Mouse (Mus musculus) urinary bladder, postnatal 25 days (tissue): ENCODE measurements at regions not wholly inside any gene's neighbourhood (a gene's known extent, or its start where the extent isn't known, plus 50 kb on each side); places are given as distances from the start of the nearest gene placed in this dataset.

Source experiments
- DNase-seq: peaks from one replicate; pipeline ENCODE4 v3.0.0; 2022; ENCODE audit warnings: low spot score

GRCm38 (mm10) chr1:39047316-39047715 lies 61.9 kb downstream of the Pdcl3 start:
- no peak for DNase-seq

- no peak for DNase-seq
These were observed 71.9 kb downstream of the Pdcl3 start for GRCm38 (mm10) chr1:39057304-39057703.

- no peak for DNase-seq
These were observed 77.1 kb downstream of the Pdcl3 start for GRCm38 (mm10) chr1:39062509-39062908.

DNA sequence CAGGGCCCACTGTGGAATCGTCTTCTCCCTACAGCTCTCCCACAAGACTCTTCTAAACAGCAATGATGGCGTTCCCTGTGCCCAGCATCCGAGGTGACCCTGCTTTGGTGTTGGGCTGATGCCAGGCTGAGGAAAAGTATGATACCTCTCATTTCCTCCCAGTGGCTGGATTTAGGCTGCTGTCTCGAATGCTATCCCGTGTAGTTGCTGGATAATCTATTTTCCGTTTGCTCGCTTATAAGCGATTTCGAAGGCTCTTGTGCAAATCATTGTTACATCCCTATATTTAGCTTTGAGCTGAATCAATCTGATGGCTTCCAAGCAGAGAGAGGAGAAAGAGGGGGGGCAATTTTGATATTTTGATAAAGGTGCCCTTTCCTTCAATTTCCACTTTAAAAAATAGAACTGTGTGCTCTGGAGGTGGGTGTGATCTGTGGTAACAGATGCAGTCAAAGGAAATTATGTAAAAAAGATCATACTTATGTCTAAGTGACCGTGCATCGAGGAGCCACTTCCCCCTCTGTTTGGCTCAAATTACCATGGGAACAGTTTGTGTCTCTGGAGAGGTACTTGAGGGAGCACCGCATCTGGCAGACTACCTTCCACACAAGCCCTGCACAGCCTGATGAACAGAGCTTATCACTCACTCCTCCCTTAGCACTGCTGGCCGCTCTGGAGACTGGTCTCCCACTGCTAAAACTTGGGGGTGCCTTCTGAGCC lies 78.4 kb downstream of the Pdcl3 start:
- no peak for DNase-seq

DNA sequence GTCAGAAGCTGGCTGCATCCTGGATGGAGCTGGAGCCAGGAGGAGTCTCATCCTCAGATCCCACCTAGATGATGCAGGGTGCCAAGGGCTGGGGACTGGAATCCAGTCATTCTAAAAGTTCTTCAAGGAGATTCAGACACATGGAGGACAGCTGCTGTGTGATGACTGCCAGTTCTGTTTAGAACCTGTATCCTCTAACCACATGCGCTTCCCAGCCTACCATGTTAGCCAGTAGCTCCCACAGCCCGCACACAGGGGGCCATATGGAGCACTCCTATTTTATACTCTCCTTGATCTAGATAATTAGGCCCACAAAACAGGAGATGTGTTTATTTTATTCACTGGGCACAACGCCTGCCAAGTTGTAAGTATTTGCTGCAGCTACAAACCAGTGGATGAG lies 79.4 kb downstream of the Pdcl3 start:
- no peak for DNase-seq

- DNase-seq: no peak
These were observed 82.5 kb downstream of the Pdcl3 start for GRCm38 (mm10) chr1:39067901-39068300.

DNA sequence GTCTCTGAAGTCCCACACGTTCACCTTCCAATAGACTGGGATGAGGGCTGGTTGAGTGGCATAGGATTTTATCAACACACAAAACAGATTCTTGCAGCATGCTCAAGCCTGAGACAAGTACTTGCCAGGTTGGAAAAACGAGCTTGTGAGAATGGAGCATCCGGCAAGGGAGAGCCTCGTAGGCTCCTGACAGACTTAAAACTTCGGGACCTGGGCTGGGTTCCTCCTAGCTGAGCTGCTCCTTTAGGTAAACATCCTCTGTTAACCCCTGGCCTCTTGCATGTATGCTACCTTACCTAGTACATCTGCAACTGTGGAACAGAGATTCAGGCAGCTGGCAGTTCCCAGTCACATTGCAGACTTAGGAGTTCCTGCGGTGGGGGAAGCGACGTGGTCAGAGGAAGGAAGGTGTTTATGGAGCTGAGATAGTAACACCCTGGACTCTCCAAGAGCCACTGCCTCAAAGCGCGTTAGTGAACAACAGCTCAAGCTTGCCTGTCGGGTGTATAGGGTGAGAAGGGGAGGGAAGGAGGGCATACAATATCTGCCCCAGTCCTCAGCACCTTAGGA lies 83.8 kb downstream of the Pdcl3 start:
- DNase-seq: no peak

GRCm38 (mm10) chr1:39069676-39070075 lies 84.3 kb downstream of the Pdcl3 start:
- DNase-seq: no peak

GRCm38 (mm10) chr1:39075966-39076365 lies 90.6 kb downstream of the Pdcl3 start:
- no peak for DNase-seq

DNA sequence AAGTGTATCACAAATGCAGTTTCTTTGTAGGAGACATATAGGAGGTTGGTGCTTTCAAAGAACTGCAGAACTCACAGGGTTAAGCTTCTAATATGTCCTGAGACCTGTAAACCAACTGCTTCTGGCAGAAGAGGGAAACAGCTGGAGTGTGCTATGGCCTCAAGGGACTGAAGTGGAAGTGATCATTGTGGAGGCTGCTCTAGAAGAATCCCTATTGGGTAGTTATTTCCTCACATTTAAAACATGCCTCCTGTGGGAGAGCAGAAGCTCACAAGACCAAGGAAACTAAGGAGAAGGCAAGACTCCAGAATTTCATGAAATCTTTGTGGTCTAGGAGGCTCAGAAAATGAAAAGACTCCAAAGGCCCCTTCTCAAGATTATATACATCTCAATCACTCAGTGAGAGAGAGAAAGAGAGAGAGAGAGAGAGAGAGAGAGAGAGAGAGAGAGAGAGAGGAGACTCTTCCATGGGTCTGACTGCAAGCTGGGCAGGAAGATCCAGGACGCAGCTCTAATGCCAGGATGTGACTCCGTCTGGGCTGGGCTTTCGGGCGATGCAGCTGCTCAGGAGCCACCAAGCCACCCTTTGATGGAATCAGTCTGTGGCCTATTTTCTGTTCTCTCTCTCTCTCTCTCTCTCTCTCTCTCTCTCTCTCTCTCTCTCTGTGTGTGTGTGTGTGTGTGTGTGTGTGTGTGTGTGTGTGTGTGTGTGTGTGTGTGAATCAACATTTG lies 93.3 kb downstream of the Pdcl3 start:
- no peak for DNase-seq

DNA sequence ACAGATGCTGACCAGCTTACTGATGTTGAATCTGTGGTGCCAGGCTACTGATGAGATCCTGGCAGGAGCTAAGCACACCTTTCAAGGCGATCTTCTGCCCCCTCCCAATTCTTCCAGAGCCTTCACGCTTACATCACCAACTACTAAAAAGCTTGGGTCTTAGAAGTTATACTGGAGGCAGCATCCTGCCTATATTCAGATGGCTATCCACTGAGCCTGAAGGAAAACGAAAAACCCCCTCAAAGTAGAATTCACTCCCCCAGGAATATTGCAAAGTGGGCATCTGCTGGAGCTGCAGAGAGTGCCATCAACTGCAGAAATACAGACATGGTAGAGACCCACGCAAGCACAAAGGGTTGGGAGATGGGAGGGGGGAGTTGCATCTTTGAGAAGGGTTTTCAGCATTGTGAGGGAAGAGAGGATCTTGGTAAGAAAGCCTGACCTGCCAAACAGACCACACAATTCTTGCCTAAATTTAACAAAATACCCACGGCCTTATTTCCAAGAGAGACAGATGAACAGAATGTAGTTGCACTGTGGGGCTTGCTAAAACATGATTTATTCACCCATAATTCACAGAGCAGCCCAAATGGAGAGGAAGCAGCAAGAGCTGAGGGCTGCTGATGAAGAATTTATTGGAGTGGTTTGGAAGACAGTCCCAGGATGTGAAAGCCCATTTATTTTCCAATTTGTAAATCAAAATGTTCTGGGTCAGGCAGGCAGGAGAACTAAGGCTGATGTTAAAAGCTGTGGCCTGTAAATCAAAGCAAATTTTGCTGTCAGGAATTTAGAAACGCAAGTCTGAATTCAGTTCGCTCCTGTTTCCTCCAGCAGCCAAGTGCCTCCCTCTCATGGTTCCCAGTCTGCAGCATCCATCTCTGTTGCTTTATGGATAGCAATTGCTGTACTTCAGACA lies 98.8 kb downstream of the Pdcl3 start:
- DNase-seq: no peak

DNA sequence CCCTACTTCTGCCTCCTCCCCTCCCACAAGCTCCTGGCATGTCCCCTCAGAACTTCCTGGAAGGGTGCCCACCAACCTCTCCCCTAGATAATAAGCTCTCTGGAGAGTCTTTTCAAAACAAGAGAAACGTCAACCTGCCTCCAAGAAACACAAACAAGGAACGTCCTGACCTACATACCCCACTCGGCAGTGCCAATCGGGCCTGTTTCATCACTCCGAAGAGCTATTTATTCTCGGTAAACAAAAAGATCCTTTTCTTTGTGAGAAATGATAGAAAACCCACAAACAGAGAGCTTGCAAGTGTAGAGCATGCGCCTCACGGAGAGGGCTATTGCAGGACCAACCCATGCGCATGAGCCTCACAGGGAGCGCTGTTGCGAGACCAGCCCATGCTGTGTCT lies 100.9 kb downstream of the Pdcl3 start:
- no peak for DNase-seq

- no peak for DNase-seq
These were observed 103.7 kb upstream of the Npas2 start for GRCm38 (mm10) chr1:39089875-39090274.

DNA sequence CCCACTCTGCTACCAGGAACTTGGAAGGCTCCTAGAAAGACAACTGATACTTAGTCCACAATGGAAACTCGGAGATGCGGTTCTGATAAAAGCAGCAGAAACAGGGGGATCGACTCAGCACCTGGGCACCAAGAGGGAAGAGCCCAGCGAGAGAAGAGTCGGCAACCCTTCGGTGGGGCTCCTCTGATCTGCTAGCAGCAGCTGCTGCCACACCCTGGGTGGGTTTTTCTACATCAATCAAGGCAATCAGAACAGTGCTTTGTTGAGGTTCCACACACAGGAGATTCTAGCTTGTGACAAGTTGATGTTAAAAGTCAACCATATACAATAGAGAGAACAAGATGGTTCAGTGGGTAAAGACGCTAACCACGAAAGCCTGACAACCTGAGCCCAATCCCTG lies 102.4 kb upstream of the Npas2 start:
- DNase-seq: no peak

DNA sequence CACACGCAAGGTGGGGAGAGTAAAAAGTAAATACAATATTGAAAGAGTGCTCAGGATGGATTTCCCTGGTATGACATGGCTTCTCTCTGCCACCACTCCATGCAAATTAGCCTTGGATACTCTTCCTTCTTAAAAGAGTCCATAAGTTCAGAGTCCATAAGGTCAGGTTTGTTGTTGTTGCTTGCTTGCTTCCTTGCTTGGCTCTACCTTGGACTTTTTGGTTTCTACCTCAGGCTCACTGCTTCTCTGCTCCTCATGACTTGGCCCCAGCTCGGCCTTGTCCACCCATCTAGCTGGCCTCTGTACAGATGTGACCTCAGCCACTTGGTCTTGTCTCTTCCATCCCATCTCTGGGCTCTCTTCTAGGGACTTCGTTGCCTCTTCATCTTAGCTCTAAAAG lies 101.9 kb upstream of the Npas2 start:
- no peak for DNase-seq

DNA sequence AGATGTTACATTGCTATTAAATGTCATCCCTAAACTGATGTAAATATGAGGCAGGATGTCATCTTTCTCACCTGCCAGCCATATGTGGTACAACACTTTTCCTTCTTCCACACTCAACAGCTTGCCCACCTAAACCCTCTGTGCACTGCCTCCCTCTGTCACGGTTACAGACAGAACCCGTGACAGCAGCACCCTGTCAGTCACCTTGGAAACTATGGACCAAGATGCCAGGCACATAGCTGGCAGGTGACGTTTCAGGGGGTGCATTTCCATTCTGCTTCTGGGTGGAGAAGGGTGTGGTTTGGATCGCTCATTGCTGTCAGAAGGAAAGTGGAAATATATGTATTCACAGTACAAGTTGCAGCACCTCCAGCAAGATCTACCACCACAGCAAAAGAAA lies 100.2 kb upstream of the Npas2 start:
- no peak for DNase-seq

DNA sequence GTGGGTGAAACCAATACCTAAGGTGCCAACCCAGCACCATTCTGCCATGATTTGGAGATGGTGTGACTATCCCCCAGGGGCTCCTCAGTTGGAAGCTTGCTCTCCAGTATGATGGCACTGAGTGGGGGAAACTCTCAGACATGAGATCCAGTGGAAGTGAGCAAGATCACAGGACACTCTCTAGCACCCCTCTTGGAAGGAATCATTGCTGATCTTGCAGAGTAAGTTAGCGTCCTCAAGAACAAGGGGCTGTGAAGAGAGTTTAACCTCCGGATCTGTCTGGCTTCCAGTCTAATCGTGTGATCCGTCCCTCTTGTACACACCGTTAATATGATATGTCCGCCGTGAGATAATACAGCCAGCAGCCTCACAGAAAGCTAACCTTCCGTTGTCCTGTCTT lies 99.5 kb upstream of the Npas2 start:
- DNase-seq: no peak

DNA sequence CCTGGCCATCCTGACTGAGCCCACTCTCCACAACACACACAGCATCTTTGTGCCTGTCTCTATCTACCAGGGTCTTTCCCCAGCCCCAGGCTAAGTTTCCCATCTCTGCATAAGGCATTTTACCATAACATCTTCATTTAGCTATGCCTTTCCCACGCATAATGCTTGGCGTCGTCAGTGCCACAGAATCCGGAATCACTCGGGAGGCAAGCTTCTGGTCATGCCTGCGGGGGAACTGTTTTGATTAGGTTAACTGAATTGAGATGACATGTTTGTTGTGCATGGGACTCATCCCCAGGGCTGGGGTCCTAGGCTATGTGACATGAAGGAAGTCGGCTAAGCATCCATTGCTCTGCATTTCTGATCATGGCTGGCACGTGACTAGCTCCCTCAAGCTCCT lies 97.6 kb upstream of the Npas2 start:
- DNase-seq: no peak

GRCm38 (mm10) chr1:39096726-39097125 lies 96.8 kb upstream of the Npas2 start:
- DNase-seq: no peak

GRCm38 (mm10) chr1:39097499-39097898 lies 96.0 kb upstream of the Npas2 start:
- DNase-seq: no peak

DNA sequence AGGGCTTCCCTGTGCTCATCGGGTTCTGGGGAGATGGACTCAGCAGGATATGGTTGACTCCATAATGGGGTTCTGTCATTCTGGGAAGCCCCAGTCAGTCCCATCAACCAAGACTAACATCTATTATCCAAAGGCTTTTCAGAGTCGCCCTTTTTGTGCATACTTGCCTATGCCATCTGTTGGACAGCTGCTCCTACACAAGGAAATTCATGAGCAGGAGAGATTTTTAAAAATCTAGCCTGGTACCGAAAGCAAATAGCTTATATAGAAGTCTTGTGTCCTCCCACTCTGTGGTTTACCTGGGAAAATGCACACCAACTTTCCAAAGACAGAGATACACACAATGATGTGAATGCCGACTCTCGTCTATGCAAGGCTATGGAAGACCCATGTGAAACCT lies 95.4 kb upstream of the Npas2 start:
- DNase-seq: no peak

- no peak for DNase-seq
These were observed 94.3 kb upstream of the Npas2 start for GRCm38 (mm10) chr1:39099246-39099645.
